Mouse (Mus musculus) forebrain, embryonic 14.5 days (tissue): ENCODE measurements at regions not wholly inside any gene's neighbourhood (a gene's known extent, or its start where the extent isn't known, plus 50 kb on each side); places are given as distances from the start of the nearest gene placed in this dataset. TPM values are rescaled to one million over a fixed set of nuclear protein-coding genes. Genes with fewer than 3 reads are reported as not detected.
A peak's percentile ranks its signal among the peaks of the same experiment; 100 is the strongest.

ENCODE experiments used
- ATAC-seq: fragments of 200-750 bp; cut with Nextera tagmentation; 2 replicates; pipeline ENCODE4 v1.8.0; 2017; ENCODE audit warnings: mild to moderate bottlenecking, moderate library complexity
- DNase-seq: peaks from one replicate; pipeline ENCODE4 v3.0.0-alpha.2; 2015; ENCODE audit warnings: low spot score
- H3K27ac ChIP-seq: fragments of 300-500 bp; sonication (generic); 2 replicates; pipeline ENCODE4 v1.5.1; 2014; ENCODE audit warnings: low read depth, mild to moderate bottlenecking, control low read depth, low read length, moderate library complexity
- H3K27me3 ChIP-seq: fragments of 300-500 bp; sonication (generic); replicated peaks from 2 replicates; pipeline ENCODE4 v1.6.1; 2014; ENCODE audit warnings: low read length, control low read depth, mixed read lengths; ENCODE audit not compliant: control insufficient read depth, insufficient read depth
- H3K36me3 ChIP-seq: fragments of 300-500 bp; sonication (generic); 2 replicates; pipeline ENCODE4 v1.6.1; 2014; ENCODE audit warnings: low read length, control low read depth; ENCODE audit not compliant: control insufficient read depth, insufficient read depth
- H3K4me1 ChIP-seq: fragments of 300-500 bp; sonication (generic); 2 replicates; pipeline ENCODE4 v1.6.1; 2014; ENCODE audit warnings: antibody characterized with exemption, low read length, control low read depth; ENCODE audit not compliant: control insufficient read depth, insufficient read depth
- H3K4me2 ChIP-seq: fragments of 300-500 bp; sonication (generic); 2 replicates; pipeline ENCODE4 v1.6.1; 2014; ENCODE audit warnings: mild to moderate bottlenecking, control low read depth, low read length
- H3K4me3 ChIP-seq: fragments of 300-500 bp; sonication (generic); 2 replicates; pipeline ENCODE4 v1.5.1; 2014; ENCODE audit warnings: low read depth, low read length, control low read depth
- H3K9ac ChIP-seq: fragments of 300-500 bp; sonication (generic); 2 replicates; pipeline ENCODE4 v1.6.1; 2014; ENCODE audit warnings: mild to moderate bottlenecking, low read length, control low read depth, moderate library complexity
- H3K9me3 ChIP-seq: fragments of 300-500 bp; sonication (generic); replicated peaks from 2 replicates; pipeline ENCODE4 v1.6.1; 2016; ENCODE audit warnings: low read length, control low read depth, mixed read lengths; ENCODE audit not compliant: control insufficient read depth
- WGBS: fragments of 180-500 bp; shearing (Covaris S2); extraction: QIAGEN DNeasy Blood & Tissue Kit; methylation state at CpG from one replicate; pipeline ENCODE4 v1.1.7; 2014; 5-methylcytosine and 5-hydroxymethylcytosine counted together
- microRNA-seq: library from miRNA; unstranded; fragments of <30 nt; microRNA quantifications from one replicate; pipeline ENCODE4, GENCODE M21; 2016

- H3K9me3 ChIP-seq: no peaks in the 10 kb centered on the region
- 97% methylated on average over 1 of the region's 1 CpGs for WGBS
- H3K9ac ChIP-seq: no peak overlapping the region
- no peak overlapping the region for H3K4me2 ChIP-seq
- peak; percentile 25 for DNase-seq
- H3K4me1 ChIP-seq: no peaks in the 10 kb centered on the region
- no peaks in the 10 kb centered on the region for H3K27me3 ChIP-seq
- peak; percentile 42; the same call in 1 of the 2 replicates for ATAC-seq
- H3K27ac ChIP-seq: no peak overlapping the region
- H3K36me3 ChIP-seq: no peaks in the 10 kb centered on the region
- no peak overlapping the region for H3K4me3 ChIP-seq
These were observed 115.5 kb upstream of the Tusc1 start for GRCm38 (mm10) chr4:93450831-93451230.

- Histone ChIP-seq H3K4me2 (no peak overlapping the region), H3K4me1 (no peaks in the 10 kb centered on the region), H3K9me3 (no peaks in the 10 kb centered on the region), H3K27ac (no peak overlapping the region), H3K4me3 (no peak overlapping the region), H3K27me3 (no peaks in the 10 kb centered on the region), H3K36me3 (no peaks in the 10 kb centered on the region), H3K9ac (no peak overlapping the region)
- DNase-seq (no peak), ATAC-seq (no peak)
These were observed 109.4 kb upstream of the Tusc1 start for GRCm38 (mm10) chr4:93444666-93445065.

- no peak overlapping the region for H3K4me2 ChIP-seq
- H3K4me3 ChIP-seq: no peak overlapping the region
- no peak overlapping the region for H3K9ac ChIP-seq
- no peaks in the 10 kb centered on the region for H3K36me3 ChIP-seq
- ATAC-seq (no peak), DNase-seq (peak; percentile 6)
- H3K27ac ChIP-seq: no peak overlapping the region
- H3K9me3 ChIP-seq: no peaks in the 10 kb centered on the region
- 75% methylated on average over 3 of the region's 3 CpGs for WGBS
- no peaks in the 10 kb centered on the region for H3K4me1 ChIP-seq
- no peaks in the 10 kb centered on the region for H3K27me3 ChIP-seq
These were observed 103.5 kb upstream of the Tusc1 start for GRCm38 (mm10) chr4:93438587-93439336.

GRCm38 (mm10) chr4:93437386-93438130 is 102.2 kb upstream of the Tusc1 start:
- ATAC-seq: no peak
- WGBS: 51% methylated on average over 3 of the region's 3 CpGs
- H3K4me1 ChIP-seq: no peaks in the 10 kb centered on the region
- H3K4me2 ChIP-seq: no peak overlapping the region
- DNase-seq: no peak
- no peak overlapping the region for H3K4me3 ChIP-seq
- no peaks in the 10 kb centered on the region for H3K9me3 ChIP-seq
- no peaks in the 10 kb centered on the region for H3K27me3 ChIP-seq
- no peaks in the 10 kb centered on the region for H3K36me3 ChIP-seq
- H3K27ac ChIP-seq: no peak overlapping the region
- H3K9ac ChIP-seq: no peak overlapping the region

- Histone ChIP-seq H3K9me3 (no peaks in the 10 kb centered on the region), H3K4me2 (no peak overlapping the region), H3K4me1 (no peaks in the 10 kb centered on the region), H3K27ac (no peak overlapping the region), H3K9ac (no peak overlapping the region), H3K36me3 (no peaks in the 10 kb centered on the region), H3K27me3 (no peaks in the 10 kb centered on the region), H3K4me3 (no peak overlapping the region)
- ATAC-seq (no peak), DNase-seq (no peak)
These were observed 77.4 kb upstream of the Tusc1 start for GRCm38 (mm10) chr4:93412695-93413094.

GRCm38 (mm10) chr4:93406876-93407275 is 71.6 kb upstream of the Tusc1 start:
- Histone ChIP-seq H3K9ac (no peak overlapping the region), H3K27ac (no peak overlapping the region), H3K4me3 (no peak overlapping the region), H3K4me1 (no peaks in the 10 kb centered on the region), H3K4me2 (no peak overlapping the region), H3K9me3 (no peaks in the 10 kb centered on the region), H3K36me3 (no peaks in the 10 kb centered on the region), H3K27me3 (no peaks in the 10 kb centered on the region)
- ATAC-seq (no peak), DNase-seq (no peak)
- WGBS: 40% methylated on average over 2 of the region's 2 CpGs

- no peaks in the 10 kb centered on the region for H3K36me3 ChIP-seq
- H3K27ac ChIP-seq: no peak overlapping the region
- no peaks in the 10 kb centered on the region for H3K4me1 ChIP-seq
- no peak overlapping the region for H3K4me2 ChIP-seq
- DNase-seq (no peak), ATAC-seq (no peak)
- H3K9me3 ChIP-seq: no peaks in the 10 kb centered on the region
- H3K27me3 ChIP-seq: no peaks in the 10 kb centered on the region
- no peak overlapping the region for H3K4me3 ChIP-seq
- H3K9ac ChIP-seq: no peak overlapping the region
These were observed 65.3 kb upstream of the Tusc1 start for GRCm38 (mm10) chr4:93400579-93400978.

Small RNA genes lying in the stretch of these regions (microRNA-seq; reads per million reads assigned to microRNA genes)
- gene Gm22619: not detected
